Mouse (Mus musculus): ENCODE data around the gene Pip5k1c.

- no peak for TF ChIP-seq CTCF (IDR thresholded peaks at IDR 0.05; ENCODE audit: low read depth)
- no peak for TF ChIP-seq EP300 (IDR thresholded peaks at IDR 0.05; ENCODE audit: low read depth)
These were observed 62.1 kb downstream of the Pip5k1c start for GRCm38 (mm10) chr10:81354738-81355477.

All from heart, postnatal 0 days (tissue).